Mouse (Mus musculus) ES-E14 (cell line): ENCODE measurements around the gene Cpz. TPM values are rescaled to one million over a fixed set of nuclear protein-coding genes. Genes with fewer than 3 reads are reported as not detected.

Experiments
- DNase-seq: peaks from one replicate; pipeline ENCODE4 v3.0.0-alpha.2; 2013; ENCODE audit warnings: low read depth, low spot score
- H3K27ac ChIP-seq: 2 replicates; pipeline ENCODE4 v1.5.1; 2012; ENCODE audit warnings: low read depth, mild to moderate bottlenecking, low read length, moderate library complexity, mixed read lengths; ENCODE audit not compliant: poor library complexity, insufficient read depth, severe bottlenecking
- H3K36me3 ChIP-seq: 2 replicates; pipeline ENCODE4 v1.6.1; 2012; ENCODE audit warnings: mild to moderate bottlenecking, low read length, moderate library complexity, mixed read lengths; ENCODE audit not compliant: control insufficient read depth, poor library complexity, insufficient read depth, severe bottlenecking
- H3K4me1 ChIP-seq, 2 experiments: fragments of 150-350 bp in 1 of 2; sonication (generic) in 1 of 2; 2 replicates each; pipeline ENCODE4 v1.6.1; 2012; ENCODE audit warnings: low read length in 2 of 2, mild to moderate bottlenecking in 1 of 2, mixed read lengths in 1 of 2; ENCODE audit not compliant: control insufficient read depth in 2 of 2, insufficient read depth in 2 of 2, poor library complexity in 1 of 2
- H3K4me3 ChIP-seq, 2 experiments: fragments of 150-350 bp in 1 of 2; sonication (generic) in 1 of 2; 2 replicates each; pipeline ENCODE4 v1.5.1; 2012; ENCODE audit warnings: low read length in 2 of 2, low read depth in 1 of 2, mild to moderate bottlenecking in 1 of 2, mixed read lengths in 1 of 2; ENCODE audit not compliant: insufficient read depth in 1 of 2, poor library complexity in 1 of 2, severe bottlenecking in 1 of 2
- H3K9ac ChIP-seq: 2 replicates; pipeline ENCODE4 v1.6.1; 2012; ENCODE audit warnings: low read depth, mild to moderate bottlenecking, low read length, mixed read lengths; ENCODE audit not compliant: poor library complexity, insufficient read depth, severe bottlenecking
- H3K9me3 ChIP-seq: fragments of 150-350 bp; sonication (generic); 2 replicates; pipeline ENCODE4 v1.6.1; 2012; ENCODE audit warnings: low read depth, mild to moderate bottlenecking, low read length; ENCODE audit not compliant: control insufficient read depth, insufficient read depth
- CHD2 ChIP-seq: IDR thresholded peaks from 2 replicates; pipeline ENCODE4 v1.6.1; 2014; ENCODE audit warnings: mild to moderate bottlenecking, low read depth, low read length, inconsistent platforms
- HCFC1 ChIP-seq: IDR thresholded peaks from 2 replicates; pipeline ENCODE4 v1.6.1; 2012; ENCODE audit warnings: low read length, inconsistent platforms, borderline replicate concordance; ENCODE audit not compliant: insufficient read depth
- MAFK ChIP-seq: IDR thresholded peaks from 2 replicates; pipeline ENCODE4 v1.6.1; 2014; ENCODE audit warnings: mild to moderate bottlenecking, low read depth, low read length, inconsistent platforms; ENCODE audit not compliant: insufficient read depth
- ZC3H11A ChIP-seq: IDR thresholded peaks from 2 replicates; pipeline ENCODE4 v1.6.1; 2012; ENCODE audit warnings: low read depth, mild to moderate bottlenecking, inconsistent platforms, low read length, borderline replicate concordance
- ZNF384 ChIP-seq: IDR thresholded peaks from 2 replicates; pipeline ENCODE4 v1.6.1; 2012; ENCODE audit warnings: low read depth, low read length, inconsistent platforms
- in situ Hi-C, 2 experiments: fragments of 600-800 bp; cut with MboI; formaldehyde crosslinking; loops; one replicate each; pipeline ENCODE4 v1.15.1; 2025; ENCODE audit warnings: low sequenced_read_pairs in 2 of 2, inconsistent platforms in 1 of 2; ENCODE audit not compliant: unreplicated experiment in 2 of 2
- total RNA-seq: library from RNA; depleted of rRNA; stranded (reverse); fragments of 300-350 nt; gene quantifications from 2 replicates; pipeline ENCODE4 v1.2.3, GENCODE M21; 2012

The Cpz gene
- total RNA-seq, 1 experiment = 4.3 TPM

DNA sequence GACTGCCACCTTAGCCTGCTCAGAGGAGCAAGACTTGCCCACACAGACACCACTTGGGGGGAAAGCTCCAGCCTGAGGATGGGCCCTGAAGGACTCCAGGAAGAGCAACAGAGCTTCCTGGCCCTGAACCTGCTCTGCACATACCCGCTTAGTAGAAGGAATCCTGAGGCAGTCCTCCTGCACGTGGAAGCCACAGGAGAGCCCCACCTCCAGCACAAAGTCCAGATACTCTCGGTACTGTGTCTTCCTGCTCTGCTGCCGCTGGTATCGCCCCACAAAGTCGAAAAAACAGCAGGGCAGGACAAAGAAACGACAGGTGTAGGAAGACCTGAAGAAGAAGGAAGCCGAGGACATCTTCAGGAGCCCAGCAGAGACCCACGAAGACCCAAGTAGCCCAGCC is 39.7 kb upstream of the Cpz start:
- H3K4me3 ChIP-seq = no peak overlapping the region
- peaks cover 62% of the 10 kb centered on the region for H3K36me3 ChIP-seq
- TF ChIP-seq ZC3H11A (no peak), HCFC1 (no peak), MAFK (no peak), ZNF384 (no peak)
- H3K9me3 ChIP-seq = no peaks in the 10 kb centered on the region
- H3K27ac ChIP-seq = no peak overlapping the region
- no peak overlapping the region for H3K9ac ChIP-seq
- 0 out of 4 replicates have a peak, but pooled peaks cover 0 to 2% of the 10 kb centered on the region in 2 experiments for H3K4me1 ChIP-seq
- no peak for DNase-seq
- in situ Hi-C loops = no loop called here

DNA sequence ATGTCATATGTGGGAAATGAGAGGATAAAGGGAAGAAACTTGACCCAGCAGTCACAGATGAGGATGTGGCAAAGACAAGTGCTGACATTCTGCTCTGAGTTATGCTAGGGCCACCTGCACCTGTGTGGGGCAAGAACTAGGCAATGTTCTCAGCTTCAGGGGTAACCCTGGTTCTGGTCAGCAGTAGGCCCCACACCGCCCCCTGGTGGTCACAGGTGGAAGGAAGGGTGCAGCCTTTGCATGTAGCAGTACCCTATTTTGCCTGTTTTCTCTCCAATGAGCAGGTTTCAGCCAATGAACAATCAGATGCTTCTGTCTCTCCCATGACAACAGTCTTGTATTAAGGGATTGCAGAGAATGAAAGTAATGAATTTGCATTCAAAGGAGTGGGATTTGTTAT is 38.0 kb upstream of the Cpz start:
- in situ Hi-C loops = no loop called here
- Histone ChIP-seq H3K9ac (no peak overlapping the region), H3K27ac (no peak overlapping the region), H3K4me3 (no peak overlapping the region), H3K36me3 (peaks cover 56% of the 10 kb centered on the region), H3K9me3 (no peaks in the 10 kb centered on the region), H3K4me1 (0 out of 4 replicates have a peak, but pooled peaks cover 0 to 2% of the 10 kb centered on the region in 2 experiments)
- peak; percentile 61 for DNase-seq
- TF ChIP-seq ZC3H11A = no peak
- TF ChIP-seq MAFK = no peak

DNA sequence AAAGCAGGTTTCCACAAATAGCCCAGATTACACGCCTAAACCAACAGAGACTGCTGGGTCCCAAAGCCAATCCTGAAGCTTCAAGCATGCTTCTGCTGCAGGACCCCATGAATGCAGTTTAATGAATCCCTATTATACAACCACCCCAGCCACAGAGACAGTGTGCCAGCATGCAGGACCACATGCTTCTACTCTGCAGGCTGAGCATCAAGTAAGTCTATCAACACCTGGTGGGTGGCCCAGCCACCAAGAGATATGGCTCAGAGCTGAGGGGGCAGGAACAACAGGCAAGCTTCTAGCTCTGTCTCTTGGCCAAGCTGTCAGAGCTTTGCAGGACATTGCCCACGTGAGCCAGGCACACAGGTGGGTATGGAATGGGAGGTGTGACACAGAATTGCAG is 37.1 kb upstream of the Cpz start:
- H3K36me3 ChIP-seq = peaks cover 53% of the 10 kb centered on the region
- no peak overlapping the region for H3K4me3 ChIP-seq
- H3K4me1 ChIP-seq = 0 out of 4 replicates have a peak, but pooled peaks cover 0 to 3% of the 10 kb centered on the region in 2 experiments
- H3K9me3 ChIP-seq = no peaks in the 10 kb centered on the region
- in situ Hi-C loops = no loop called here
- TF ChIP-seq CHD2 (no peak), HCFC1 (no peak), ZNF384 (no peak), MAFK (no peak), ZC3H11A (no peak)
- no peak overlapping the region for H3K9ac ChIP-seq
- no peak overlapping the region for H3K27ac ChIP-seq
- no peak for DNase-seq

GRCm38 (mm10) chr5:35559447-35559846 is 33.9 kb upstream of the Cpz start:
- H3K9me3 ChIP-seq = no peaks in the 10 kb centered on the region
- DNase-seq = no peak

GRCm38 (mm10) chr5:35557946-35558621 is 32.6 kb upstream of the Cpz start:
- Histone ChIP-seq H3K36me3 (peaks cover 30% of the 10 kb centered on the region), H3K27ac (no peak overlapping the region), H3K4me1 (0 out of 4 replicates have a peak, but pooled peaks cover 0 to 1% of the 10 kb centered on the region in 2 experiments), H3K9me3 (no peaks in the 10 kb centered on the region), H3K4me3 (no peak overlapping the region), H3K9ac (no peak overlapping the region)
- peak; percentile 16 for DNase-seq
- in situ Hi-C loops = no loop called here
- no peak for TF ChIP-seq HCFC1
- no peak for TF ChIP-seq MAFK
- TF ChIP-seq ZNF384 = no peak
- no peak for TF ChIP-seq ZC3H11A
- no peak for TF ChIP-seq CHD2

More at GRCm38 (mm10) chr5:35559447-35559846, 33.9 kb upstream of the Cpz start:
- in situ Hi-C loops = no loop called here
- Histone ChIP-seq H3K9ac (no peak overlapping the region), H3K27ac (no peak overlapping the region), H3K4me1 (0 out of 4 replicates have a peak, but pooled peaks cover 0 to 3% of the 10 kb centered on the region in 2 experiments), H3K36me3 (peaks cover 39% of the 10 kb centered on the region), H3K4me3 (no peak overlapping the region)
- TF ChIP-seq MAFK = no peak
- TF ChIP-seq ZNF384 = no peak
- no peak for TF ChIP-seq CHD2
- no peak for TF ChIP-seq HCFC1
- no peak for TF ChIP-seq ZC3H11A
